Mouse (Mus musculus) MEL (cell line): ENCODE results near the gene Col15a1. TPM values are rescaled to one million over a fixed set of nuclear protein-coding genes. Genes with fewer than 3 reads are reported as not detected.

Experiments
- DNase-seq: peaks from one replicate; pipeline ENCODE4 v3.0.0; 2011; ENCODE audit warnings: low read depth, low spot score
- H3K27ac ChIP-seq: 2 replicates; pipeline ENCODE4 v1.5.1; 2012; ENCODE audit warnings: low read depth, mild to moderate bottlenecking, control low read depth, low read length, moderate library complexity; ENCODE audit not compliant: control insufficient read depth
- H3K27me3 ChIP-seq, 2 experiments: fragments of 150-350 bp in 1 of 2; sonication (generic) in 1 of 2; 2 replicates each; pipeline ENCODE4 v1.6.1; 2012; ENCODE audit warnings: low read length in 2 of 2, mild to moderate bottlenecking in 2 of 2, improper control_type of control experiment in 1 of 2, moderate library complexity in 1 of 2; ENCODE audit not compliant: insufficient read depth in 2 of 2, control insufficient read depth in 1 of 2
- H3K36me3 ChIP-seq, 2 experiments: 2 replicates each; pipeline ENCODE4 v1.6.1; 2012 to 2014; ENCODE audit warnings: low read length in 2 of 2, improper control_type of control experiment in 1 of 2, inconsistent platforms in 1 of 2, mild to moderate bottlenecking in 1 of 2; ENCODE audit not compliant: insufficient read depth in 2 of 2, control insufficient read depth in 1 of 2
- H3K4me1 ChIP-seq, 2 experiments: fragments of 150-350 bp in 1 of 2; sonication (generic) in 1 of 2; 2 replicates each; pipeline ENCODE4 v1.6.1; 2012; ENCODE audit warnings: low read length in 2 of 2, improper control_type of control experiment in 1 of 2, mild to moderate bottlenecking in 1 of 2; ENCODE audit not compliant: insufficient read depth in 2 of 2, control insufficient read depth in 1 of 2
- H3K4me3 ChIP-seq, 2 experiments: fragments of 150-350 bp in 1 of 2; sonication (generic) in 1 of 2; 2 replicates each; pipeline ENCODE4 v1.5.1; 2012; ENCODE audit warnings: low read depth in 2 of 2, low read length in 2 of 2, mild to moderate bottlenecking in 2 of 2, moderate library complexity in 2 of 2, control low read depth in 1 of 2, improper control_type of control experiment in 1 of 2; ENCODE audit not compliant: control insufficient read depth in 1 of 2, insufficient read depth in 1 of 2
- H3K79me2 ChIP-seq: 2 replicates; pipeline ENCODE4 v1.6.1; 2012; ENCODE audit warnings: mild to moderate bottlenecking, low read length, moderate library complexity; ENCODE audit not compliant: control insufficient read depth, poor library complexity, insufficient read depth
- H3K9ac ChIP-seq: 2 replicates; pipeline ENCODE4 v1.6.1; 2012; ENCODE audit warnings: low read depth, mild to moderate bottlenecking, control low read depth, low read length, moderate library complexity; ENCODE audit not compliant: control insufficient read depth, poor library complexity, severe bottlenecking
- H3K9me3 ChIP-seq: fragments of 150-350 bp; sonication (generic); replicated peaks from 2 replicates; pipeline ENCODE4 v1.6.1; 2012; ENCODE audit warnings: mild to moderate bottlenecking, low read length, improper control_type of control experiment, moderate library complexity; ENCODE audit not compliant: insufficient read depth
- CHD1 ChIP-seq: IDR thresholded peaks from 2 replicates; pipeline ENCODE4 v1.6.1; 2012; ENCODE audit warnings: low read depth, mild to moderate bottlenecking, inconsistent platforms, low read length, improper control_type of control experiment
- CHD2 ChIP-seq: IDR thresholded peaks from 2 replicates; pipeline ENCODE4 v1.6.1; 2011; ENCODE audit warnings: low read length, improper control_type of control experiment
- E2F4 ChIP-seq: IDR thresholded peaks from 2 replicates; pipeline ENCODE4 v1.6.1; 2011; ENCODE audit warnings: low read depth, low read length, improper control_type of control experiment, borderline replicate concordance
- ELF1 ChIP-seq: IDR thresholded peaks from 2 replicates; pipeline ENCODE4 v1.6.1; 2014; ENCODE audit warnings: low read depth, mild to moderate bottlenecking, inconsistent platforms, low read length, improper control_type of control experiment, moderate library complexity
- EP300 ChIP-seq, 2 experiments: IDR thresholded peaks; 2 replicates each; pipeline ENCODE4 v1.6.1; 2011; ENCODE audit warnings: improper control_type of control experiment in 2 of 2, low read length in 2 of 2, low read depth in 1 of 2, mild to moderate bottlenecking in 1 of 2
- ETS1 ChIP-seq: IDR thresholded peaks from 2 replicates; pipeline ENCODE4 v1.6.1; 2012; ENCODE audit warnings: low read depth, mild to moderate bottlenecking, inconsistent platforms, low read length, improper control_type of control experiment, moderate library complexity
- HCFC1 ChIP-seq: IDR thresholded peaks from 2 replicates; pipeline ENCODE4 v1.6.1; 2012; ENCODE audit warnings: low read depth, mild to moderate bottlenecking, inconsistent platforms, low read length, improper control_type of control experiment, moderate library complexity
- KAT2A ChIP-seq: conservative IDR thresholded peaks from 2 replicates; pipeline ENCODE4 v1.6.1; 2012; ENCODE audit warnings: low read depth, low read length, improper control_type of control experiment, inconsistent platforms
- MAFK ChIP-seq: IDR thresholded peaks from 2 replicates; pipeline ENCODE4 v1.6.1; 2011; ENCODE audit warnings: low read depth, mild to moderate bottlenecking, low read length, improper control_type of control experiment, borderline replicate concordance
- MAX ChIP-seq: IDR thresholded peaks from 2 replicates; pipeline ENCODE4 v1.6.1; 2011; ENCODE audit warnings: low read length, improper control_type of control experiment
- MEF2A ChIP-seq: IDR thresholded peaks from 2 replicates; pipeline ENCODE4 v1.6.1; 2014; ENCODE audit warnings: low read depth, mild to moderate bottlenecking, inconsistent platforms, low read length, improper control_type of control experiment; ENCODE audit not compliant: poor library complexity, insufficient replicate concordance, severe bottlenecking; ENCODE audit errors: extremely low read depth
- MXI1 ChIP-seq: IDR thresholded peaks from 2 replicates; pipeline ENCODE4 v1.6.1; 2011; ENCODE audit warnings: mild to moderate bottlenecking, low read depth, low read length, improper control_type of control experiment
- NELFE ChIP-seq: IDR thresholded peaks from 2 replicates; pipeline ENCODE4 v1.6.1; 2011; ENCODE audit warnings: low read depth, low read length, improper control_type of control experiment
- POLR2A ChIP-seq, 2 experiments: IDR thresholded peaks; 2 replicates each; pipeline ENCODE4 v1.6.1; 2011 to 2012; ENCODE audit warnings: low read length in 2 of 2, mild to moderate bottlenecking in 2 of 2, control low read depth in 1 of 2, improper control_type of control experiment in 1 of 2, low read depth in 1 of 2, moderate library complexity in 1 of 2; ENCODE audit not compliant: control insufficient read depth in 1 of 2, insufficient read depth in 1 of 2, poor library complexity in 1 of 2
- POLR2AphosphoS2 ChIP-seq: IDR thresholded peaks from 2 replicates; pipeline ENCODE4 v1.6.1; 2011; ENCODE audit warnings: low read length, improper control_type of control experiment
- RAD21 ChIP-seq: IDR thresholded peaks from 2 replicates; pipeline ENCODE4 v1.6.1; 2011; ENCODE audit warnings: mild to moderate bottlenecking, low read depth, low read length, improper control_type of control experiment
- RCOR1 ChIP-seq: IDR thresholded peaks from 2 replicates; pipeline ENCODE4 v1.6.1; 2012; ENCODE audit warnings: low read depth, mild to moderate bottlenecking, inconsistent platforms, low read length, improper control_type of control experiment
- SIN3A ChIP-seq: IDR thresholded peaks from 2 replicates; pipeline ENCODE4 v1.6.1; 2012; ENCODE audit warnings: low read length, improper control_type of control experiment, inconsistent platforms
- TAL1 ChIP-seq: IDR thresholded peaks from 2 replicates; pipeline ENCODE4 v1.6.1; 2012; ENCODE audit warnings: mild to moderate bottlenecking, inconsistent platforms, low read length, moderate library complexity, mixed read lengths
- UBTF ChIP-seq: IDR thresholded peaks from 2 replicates; pipeline ENCODE4 v1.6.1; 2012; ENCODE audit warnings: low read depth, mild to moderate bottlenecking, inconsistent platforms, low read length, improper control_type of control experiment, moderate library complexity, borderline replicate concordance; ENCODE audit not compliant: insufficient read depth
- USF2 ChIP-seq, 2 experiments: IDR thresholded peaks; 2 replicates each; pipeline ENCODE4 v1.6.1; 2011 to 2012; ENCODE audit warnings: improper control_type of control experiment in 2 of 2, low read length in 2 of 2, borderline replicate concordance in 1 of 2, inconsistent platforms in 1 of 2, low read depth in 1 of 2, mild to moderate bottlenecking in 1 of 2; ENCODE audit not compliant: insufficient read depth in 1 of 2
- ZKSCAN1 ChIP-seq: IDR thresholded peaks from 2 replicates; pipeline ENCODE4 v1.6.1; 2012; ENCODE audit warnings: low read depth, mild to moderate bottlenecking, inconsistent platforms, low read length, improper control_type of control experiment, moderate library complexity
- ZMIZ1 ChIP-seq: IDR thresholded peaks from 2 replicates; pipeline ENCODE4 v1.6.1; 2012; ENCODE audit warnings: low read depth, mild to moderate bottlenecking, inconsistent platforms, low read length, improper control_type of control experiment, moderate library complexity
- polyA plus RNA-seq, 2 experiments: library from polyadenylated mRNA; stranded (reverse) in 1 of 2; unstranded in 1 of 2; fragments of >175 nt in 1 of 2; fragments of >200 nt in 1 of 2; gene quantifications; 2 replicates each; pipeline versions ENCODE4 v1.2.1 to v1.2.4; 2012; ENCODE audit warnings: low replicate concordance in 2 of 2, low read depth in 1 of 2; ENCODE audit not compliant: insufficient read length in 2 of 2, insufficient read depth in 1 of 2, missing spikeins in 1 of 2
- total RNA-seq: library from RNA; depleted of rRNA; stranded (reverse); fragments of 300-350 nt; gene quantifications from 2 replicates; pipeline ENCODE4 v1.2.3, GENCODE M21; 2012

Col15a1 gene
- total and polyA plus RNA-seq, 3 experiments = 2.2 to 2.6 TPM; not detected in 1

DNA sequence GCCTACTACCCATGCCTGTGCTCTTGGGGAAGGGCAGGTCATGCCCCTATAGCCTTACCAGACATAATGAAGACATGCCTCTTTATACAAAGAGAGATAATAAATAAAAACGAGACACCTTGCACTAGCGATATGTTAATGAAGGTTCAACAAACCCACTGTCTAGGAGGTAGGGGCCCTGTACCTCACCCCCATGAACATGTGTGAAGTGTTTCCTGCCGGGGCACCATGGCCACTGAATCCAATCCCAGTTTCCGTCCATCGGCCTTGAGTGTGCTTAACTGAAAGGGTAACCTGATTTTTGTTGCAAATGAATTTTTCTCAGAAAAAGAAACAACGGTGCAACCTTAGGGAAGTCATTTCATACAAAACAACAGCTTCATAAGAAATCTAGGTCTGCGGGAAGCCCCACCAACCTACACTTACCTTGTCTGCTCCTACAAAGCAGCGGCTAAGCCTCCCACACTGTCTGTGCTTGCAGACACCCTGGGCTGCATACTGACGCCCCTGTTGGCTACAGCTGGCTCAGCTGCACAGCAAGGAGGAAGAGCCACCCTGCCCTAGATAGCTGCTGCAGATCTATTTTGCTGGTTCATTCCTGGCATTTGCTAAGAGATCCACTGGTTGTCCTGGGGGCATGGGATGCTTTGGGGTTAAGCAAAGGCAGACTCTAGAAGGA is 64.6 kb downstream of the Col15a1 start:
- H3K4me3 ChIP-seq = no peak overlapping the region
- no peak overlapping the region for H3K9ac ChIP-seq
- TF ChIP-seq ZKSCAN1 (no peak), ZMIZ1 (no peak), ELF1 (no peak), KAT2A (no peak), EP300 (IDR thresholded peaks at IDR 0.05; ENCODE audit: low read depth in 1 of 2, low read length in 2 of 2) (no peak), HCFC1 (no peak), ETS1 (no peak), CHD2 (no peak), E2F4 (no peak), TAL1 (no peak), RCOR1 (no peak), USF2 (IDR thresholded peaks at IDR 0.05; ENCODE audit: borderline replicate concordance in 1 of 2, insufficient read depth in 1 of 2, low read depth in 1 of 2, low read length in 2 of 2) (no peak), MXI1 (no peak), MAFK (no peak), CHD1 (no peak), SIN3A (no peak), MAX (no peak), POLR2A (IDR thresholded peaks at IDR 0.05; ENCODE audit: control insufficient read depth in 1 of 2, insufficient read depth in 1 of 2, low read depth in 1 of 2, low read length in 2 of 2, poor library complexity in 1 of 2) (no peak)
- peaks cover 0 to 2% of the 10 kb centered on the region in 2 experiments; a peak in 1 of 4 replicates for H3K36me3 ChIP-seq
- H3K79me2 ChIP-seq = no peaks in the 10 kb centered on the region
- 0 out of 4 replicates have a peak, but pooled peaks cover 0 to 3% of the 10 kb centered on the region in 2 experiments for H3K4me1 ChIP-seq
- no peaks in the 10 kb centered on the region for H3K27me3 ChIP-seq
- DNase-seq = no peak
- H3K9me3 ChIP-seq = no peaks in the 10 kb centered on the region
- H3K27ac ChIP-seq = no peak overlapping the region

DNA sequence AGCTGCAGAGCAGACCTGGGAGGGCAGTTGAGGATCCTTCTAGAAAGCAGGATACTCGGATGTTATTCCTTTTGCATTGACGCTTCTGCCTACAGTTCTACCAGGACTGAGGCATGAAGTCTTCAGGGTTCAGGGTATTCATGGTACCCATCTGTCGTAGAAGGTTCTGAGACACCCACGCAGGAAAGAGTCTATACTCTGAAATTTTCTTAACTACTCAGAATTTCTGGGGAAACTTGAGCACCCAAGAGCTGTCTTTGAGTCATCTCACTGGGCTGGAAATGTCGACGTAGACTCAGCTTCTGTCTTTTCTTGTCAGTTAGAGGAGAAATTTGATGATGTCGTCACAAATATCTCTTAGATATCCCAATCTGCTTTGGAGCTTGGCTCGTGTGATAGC is 65.8 kb downstream of the Col15a1 start:
- no peaks in the 10 kb centered on the region for H3K79me2 ChIP-seq
- no peak for DNase-seq
- no peaks in the 10 kb centered on the region for H3K9me3 ChIP-seq
- H3K4me1 ChIP-seq = peaks cover 5 to 12% of the 10 kb centered on the region in 2 experiments
- H3K4me3 ChIP-seq = no peak overlapping the region
- TF ChIP-seq POLR2AphosphoS2 (no peak), MAFK (no peak), RAD21 (no peak), UBTF (no peak), HCFC1 (no peak), ZMIZ1 (no peak), E2F4 (no peak), RCOR1 (no peak), NELFE (no peak), MEF2A (no peak), ELF1 (no peak)
- H3K27me3 ChIP-seq = no peaks in the 10 kb centered on the region
- H3K36me3 ChIP-seq = peaks cover 0 to 7% of the 10 kb centered on the region in 2 experiments; a peak in 2 of 4 replicates
- no peak overlapping the region for H3K9ac ChIP-seq
- H3K27ac ChIP-seq = no peak overlapping the region
